Mouse (Mus musculus) lung, postnatal 14 days (tissue): ENCODE data around the gene Polr1d.

Experiments
- DNase-seq: peaks from one replicate; pipeline ENCODE4 v3.0.0; 2021

Gene Polr1d

GRCm38 (mm10) chr5:147090256-147090963, 13.6 kb downstream of the Polr1d start:
- no peak for DNase-seq

- DNase-seq = no peak
Observed at GRCm38 (mm10) chr5:147092448-147092847, 15.6 kb downstream of the Polr1d start.

GRCm38 (mm10) chr5:147094296-147094695, 17.4 kb downstream of the Polr1d start:
- DNase-seq = no peak

- DNase-seq = no peak
Observed at GRCm38 (mm10) chr5:147096586-147096985, 19.7 kb downstream of the Polr1d start.

GRCm38 (mm10) chr5:147098667-147099066, 21.8 kb downstream of the Polr1d start:
- no peak for DNase-seq

- DNase-seq = no peak
Observed at GRCm38 (mm10) chr5:147100180-147100579, 23.3 kb downstream of the Polr1d start.

- DNase-seq = no peak
Observed at GRCm38 (mm10) chr5:147102295-147102694, 25.4 kb downstream of the Polr1d start.

- DNase-seq = no peak
Observed at GRCm38 (mm10) chr5:147107276-147107675, 30.4 kb downstream of the Polr1d start.

GRCm38 (mm10) chr5:147108861-147109591, 32.2 kb downstream of the Polr1d start:
- DNase-seq = no peak

- no peak for DNase-seq
Observed at GRCm38 (mm10) chr5:147114738-147115137, 37.9 kb downstream of the Polr1d start.

- no peak for DNase-seq
Observed at GRCm38 (mm10) chr5:147115631-147116030, 38.8 kb downstream of the Polr1d start.

GRCm38 (mm10) chr5:147117027-147117426, 40.2 kb downstream of the Polr1d start:
- no peak for DNase-seq

- DNase-seq = no peak
Observed at GRCm38 (mm10) chr5:147121146-147121545, 44.3 kb downstream of the Polr1d start.

GRCm38 (mm10) chr5:147124794-147125193, 47.9 kb downstream of the Polr1d start:
- DNase-seq = no peak

- DNase-seq = no peak
Observed at GRCm38 (mm10) chr5:147125542-147126185, 48.8 kb downstream of the Polr1d start.

GRCm38 (mm10) chr5:147127860-147128259, 51.0 kb downstream of the Polr1d start:
- no peak for DNase-seq

GRCm38 (mm10) chr5:147129484-147129883, 52.6 kb downstream of the Polr1d start:
- no peak for DNase-seq

- no peak for DNase-seq
Observed at GRCm38 (mm10) chr5:147131912-147132311, 55.1 kb downstream of the Polr1d start.

- no peak for DNase-seq
Observed at GRCm38 (mm10) chr5:147133662-147134061, 56.8 kb downstream of the Polr1d start.

- no peak for DNase-seq
Observed at GRCm38 (mm10) chr5:147134341-147135088, 57.7 kb downstream of the Polr1d start.

GRCm38 (mm10) chr5:147135089-147135446, 58.2 kb downstream of the Polr1d start:
- DNase-seq = no peak

GRCm38 (mm10) chr5:147135994-147136393, 59.1 kb downstream of the Polr1d start:
- no peak for DNase-seq

GRCm38 (mm10) chr5:147147340-147147739, 70.5 kb downstream of the Polr1d start:
- DNase-seq = no peak
